In the genomic region with DNA sequence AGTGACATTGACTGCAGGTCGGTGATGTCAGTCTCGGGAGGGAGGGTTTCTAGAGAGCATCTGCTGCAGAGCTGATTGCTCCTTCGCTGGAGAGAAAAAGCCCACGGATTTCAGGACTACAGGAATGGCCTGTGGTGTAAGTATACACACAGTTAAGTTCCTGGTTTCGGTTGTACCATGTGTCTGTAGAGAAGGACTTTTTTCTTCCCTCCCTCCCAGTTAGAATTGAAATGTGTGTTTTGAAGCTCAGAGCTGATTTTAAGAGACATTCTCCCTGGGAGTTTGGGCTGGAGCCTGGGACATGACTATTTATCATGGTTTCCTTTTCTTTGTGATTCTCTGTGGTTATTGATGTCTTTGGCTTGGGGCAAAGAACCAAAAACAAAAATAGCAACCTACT, we compare ENCODE assay signal across 12 mouse cellular contexts. TPM values are rescaled to one million over a fixed set of nuclear protein-coding genes. Genes with fewer than 3 reads are reported as not detected.
DNase-seq lines count a peak whose midpoint lies in the region; ATAC-seq and TF ChIP-seq lines count a peak whose summit lies in the region.
"Had no signal": no experiment of that assay in that cellular context is flagged by ENCODE, and none has a peak within 500 bp of the region (broad histone marks: within the 10 kb centered on the region; RNA-seq: fewer than 3 reads in every experiment).

No protein-coding gene starts in this region.

- no peak overlapping the region for H3K9ac ChIP-seq in kidney, postnatal 0 days (ENCODE audit: low read depth, low read length)
- H3K9ac ChIP-seq in limb, embryonic 15.5 days = no peak overlapping the region
- H3K9ac ChIP-seq in liver, postnatal 0 days (replicated peaks) = no peak overlapping the region
- H3K9ac ChIP-seq in heart, embryonic 12.5 days = no peak overlapping the region
- H3K9ac ChIP-seq: lung, embryonic 15.5 days had no signal

- H3K27ac ChIP-seq in cerebellum, adult 2 months (ENCODE audit: insufficient read depth, low read length) = 0 out of 2 replicates have a peak overlapping the region, but pooled peaks have one; percentile 21
- peak overlapping the region; percentile 42; the same call in 1 of the 2 replicates for H3K27ac ChIP-seq in kidney, postnatal 0 days
- H3K27ac ChIP-seq in limb, embryonic 15.5 days = peak overlapping the region; percentile 19; the same call in 1 of the 2 replicates
- H3K27ac ChIP-seq in liver, postnatal 0 days (ENCODE audit: low read depth) = no peak overlapping the region
- no peak overlapping the region for H3K27ac ChIP-seq in heart, embryonic 12.5 days (ENCODE audit: poor library complexity, severe bottlenecking)
- H3K27ac ChIP-seq: lung, embryonic 15.5 days had no signal

- 42% methylated on average over 5 of the region's 5 CpGs for WGBS in cerebellum, adult 2 months
- 41% methylated on average over 5 of the region's 5 CpGs for WGBS in kidney, postnatal 0 days
- 38% methylated on average over 5 of the region's 5 CpGs for WGBS in limb, embryonic 15.5 days
- 57% methylated on average over 5 of the region's 5 CpGs for whole genome bisulfite sequencing in liver, postnatal 0 days (ENCODE audit: insufficient replicate concordance)
- WGBS in heart, embryonic 12.5 days = 35% methylated on average over 5 of the region's 5 CpGs

- TF ChIP-seq POLR2A in cerebellum, adult 2 months (IDR thresholded peaks at IDR 0.05; ENCODE audit: borderline replicate concordance, insufficient read depth, low read length) = no peak

- H3K4me1 ChIP-seq in cerebellum, adult 2 months (ENCODE audit: control insufficient read depth, insufficient read depth, low read length) = peaks cover 9% of the 10 kb centered on the region
- peaks cover 6% of the 10 kb centered on the region for H3K4me1 ChIP-seq in kidney, postnatal 0 days (replicated peaks; ENCODE audit: insufficient read depth, low read length)
- H3K4me1 ChIP-seq in limb, embryonic 15.5 days = peaks cover 16% of the 10 kb centered on the region
- H3K4me1 ChIP-seq in liver, postnatal 0 days (ENCODE audit: insufficient read depth) = no peaks in the 10 kb centered on the region
- H3K4me1 ChIP-seq in heart, embryonic 12.5 days (replicated peaks) = no peaks in the 10 kb centered on the region

- DNase-seq in cerebellum, adult 2 months = no peak
- DNase-seq in kidney, postnatal 0 days (ENCODE audit: low spot score) = peak; percentile 43
- DNase-seq in kidney, adult 9 months = no peak
- DNase-seq in brain, adult 2 months (ENCODE audit: low read depth, low spot score) = peak; percentile 22
- DNase-seq in liver, postnatal 0 days = no peak
- DNase-seq: adrenal gland, postnatal 25 days; cerebellum, adult 18-20 months had no signal

- TF ChIP-seq CTCF in cerebellum, adult 2 months (IDR thresholded peaks at IDR 0.05; ENCODE audit: borderline replicate concordance, insufficient read depth, low read depth, low read length) = no peak
- TF ChIP-seq CTCF in kidney, postnatal 0 days (IDR thresholded peaks at IDR 0.05; ENCODE audit: low read depth) = no peak
- no peak for TF ChIP-seq CTCF in liver, postnatal 0 days (IDR thresholded peaks at IDR 0.05; ENCODE audit: low read depth)

- ATAC-seq in cerebellum, adult (ENCODE audit: insufficient number of reproducible peaks, low FRiP score, low TSS enrichment) = no peak
- no peak for ATAC-seq in kidney, postnatal 0 days (replicated peaks; ENCODE audit: low FRiP score, low read depth)
- ATAC-seq in limb, embryonic 15.5 days (ENCODE audit: insufficient number of reproducible peaks, low FRiP score, low TSS enrichment, low read depth) = no peak
- no peak for ATAC-seq in liver, postnatal 0 days
- no peak for ATAC-seq in heart, embryonic 12.5 days (ENCODE audit: insufficient number of reproducible peaks, low FRiP score)
- ATAC-seq: intestine, embryonic 16.5 days had no signal

- no peak for TF ChIP-seq EP300 in liver, postnatal 0 days (IDR thresholded peaks at IDR 0.05; ENCODE audit: low read depth)

- H3K27me3 ChIP-seq in cerebellum, adult 2 months (ENCODE audit: control insufficient read depth, insufficient read depth, low read length) = no peaks in the 10 kb centered on the region
- H3K27me3 ChIP-seq in kidney, postnatal 0 days (ENCODE audit: insufficient read depth, low read length) = no peaks in the 10 kb centered on the region
- H3K27me3 ChIP-seq in limb, embryonic 15.5 days = no peaks in the 10 kb centered on the region
- no peaks in the 10 kb centered on the region for H3K27me3 ChIP-seq in liver, postnatal 0 days (ENCODE audit: insufficient read depth, low read length)
- H3K27me3 ChIP-seq in heart, embryonic 12.5 days (replicated peaks) = no peaks in the 10 kb centered on the region
- H3K27me3 ChIP-seq: lung, embryonic 15.5 days had no signal

- H3K9me3 ChIP-seq in kidney, postnatal 0 days (replicated peaks; ENCODE audit: low read length) = no peaks in the 10 kb centered on the region
- H3K9me3 ChIP-seq in limb, embryonic 15.5 days = no peaks in the 10 kb centered on the region
- H3K9me3 ChIP-seq in liver, postnatal 0 days (ENCODE audit: low read length) = peaks cover 3% of the 10 kb centered on the region; the same call in 1 of the 2 replicates
- H3K9me3 ChIP-seq in heart, embryonic 12.5 days (replicated peaks) = peaks cover 7% of the 10 kb centered on the region
- H3K9me3 ChIP-seq: lung, embryonic 15.5 days had no signal

- H3K4me2 ChIP-seq in kidney, postnatal 0 days (ENCODE audit: low read length) = no peak overlapping the region
- H3K4me2 ChIP-seq in limb, embryonic 15.5 days = no peak overlapping the region
- H3K4me2 ChIP-seq in liver, postnatal 0 days (ENCODE audit: low read depth, low read length) = no peak overlapping the region
- H3K4me2 ChIP-seq in heart, embryonic 12.5 days = no peak overlapping the region
- H3K4me2 ChIP-seq: lung, embryonic 15.5 days had no signal

- H3K4me3 ChIP-seq in cerebellum, adult 2 months (replicated peaks; ENCODE audit: insufficient read depth, low read depth, low read length) = no peak overlapping the region
- no peak overlapping the region for H3K4me3 ChIP-seq in kidney, postnatal 0 days (replicated peaks; ENCODE audit: low read depth, low read length)
- H3K4me3 ChIP-seq in limb, embryonic 15.5 days = no peak overlapping the region
- no peak overlapping the region for H3K4me3 ChIP-seq in liver, postnatal 0 days (ENCODE audit: low read depth, low read length)
- H3K4me3 ChIP-seq in heart, embryonic 12.5 days = no peak overlapping the region
- H3K4me3 ChIP-seq: lung, embryonic 15.5 days had no signal

- H3K36me3 ChIP-seq in kidney, postnatal 0 days (ENCODE audit: insufficient read depth, low read length) = no peaks in the 10 kb centered on the region
- H3K36me3 ChIP-seq in limb, embryonic 15.5 days = no peaks in the 10 kb centered on the region
- no peaks in the 10 kb centered on the region for H3K36me3 ChIP-seq in liver, postnatal 0 days (replicated peaks; ENCODE audit: insufficient read depth, low read length)
- no peaks in the 10 kb centered on the region for H3K36me3 ChIP-seq in heart, embryonic 12.5 days
- H3K36me3 ChIP-seq: lung, embryonic 15.5 days had no signal

RNA-seq across cellular contexts. Expression of gene Ampd3, which starts 28.2 kb away (rescaled TPM):
- polyA plus RNA-seq in cerebellum, adult 2 months (2012; rRNA removed) = 19.0 and 21.1 TPM in 2 replicates
- 12.7 and 16.3 TPM in 2 replicates for polyA plus RNA-seq in kidney, postnatal 0 days (2015; fragmentation: Nextera tagmentation; extraction: Ambion mirVana)
- polyA plus RNA-seq in limb, embryonic 15.5 days (2015; fragmentation: Nextera tagmentation; extraction: Ambion mirVana) = 13.9 and 15.0 TPM in 2 replicates
- 12.3 and 16.6 TPM in 2 replicates for polyA plus RNA-seq in liver, postnatal 0 days (2015; fragmentation: Nextera tagmentation; extraction: Ambion mirVana)
- polyA plus RNA-seq in heart, embryonic 12.5 days (2016; fragmentation: Nextera tagmentation; extraction: Ambion mirVana) = 8.2 and 9.4 TPM in 2 replicates

Comparison
In these comparisons a context has a peak if more than half of its experiments do, and no peak if none do; other contexts are left out.
1. DNase-seq: peak in kidney, postnatal 0 days (single experiment) and brain, adult 2 months (single experiment); none in cerebellum, adult 2 months (0 of 2), kidney, adult 9 months (single experiment) and liver, postnatal 0 days (single experiment).
2. H3K27ac ChIP-seq: peak in cerebellum, adult 2 months (single experiment), kidney, postnatal 0 days (single experiment) and limb, embryonic 15.5 days (single experiment); none in liver, postnatal 0 days (single experiment) and heart, embryonic 12.5 days (single experiment).